11 mouse cellular contexts compared by ENCODE assay signal in the genomic region with DNA sequence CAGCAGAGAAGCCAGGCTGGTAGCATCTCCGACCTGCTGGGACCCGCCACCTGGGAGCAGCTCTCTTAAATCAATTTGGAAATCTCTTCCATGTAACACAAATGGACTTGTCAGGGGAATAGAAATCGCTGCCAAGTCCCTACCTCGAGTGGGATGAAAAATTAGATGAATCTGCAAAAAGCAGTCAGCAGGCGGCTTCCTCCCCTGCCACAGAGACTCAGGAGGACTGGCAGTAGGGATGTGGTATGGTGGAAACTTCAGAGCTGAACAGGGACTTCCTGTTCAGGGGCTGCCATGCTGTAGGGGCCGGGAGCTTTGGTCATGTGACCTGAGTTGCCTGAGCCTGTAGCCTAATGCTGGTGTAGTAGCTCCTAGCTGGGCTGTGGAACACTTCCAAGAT.
DNase-seq lines count a peak whose midpoint lies in the region; ATAC-seq lines count a peak whose summit lies in the region.
"Had no signal": no experiment of that assay in that cellular context is flagged by ENCODE, and none has a peak within 500 bp of the region (broad histone marks: within the 10 kb centered on the region; RNA-seq: fewer than 3 reads in every experiment).

No protein-coding gene starts in this region.

- no peak overlapping the region for H3K4me2 ChIP-seq in hindbrain, embryonic 11.5 days (replicated peaks; ENCODE audit: low read depth, low read length)

- peak; percentile 39 for DNase-seq in MN1 (ENCODE audit: low spot score)
- peak; percentile 17 for DNase-seq in cerebellum, adult 11 months
- DNase-seq in frontal cortex, postnatal 25 days (ENCODE audit: low spot score in 2 of 2), result peak; percentile 18 to 19
- peak; percentile 60 to 65 for DNase-seq in left cerebral cortex, postnatal 14 days (ENCODE audit: low spot score in 2 of 2)
- no peak for DNase-seq in adrenal gland, adult (ENCODE audit: inconsistent age in 2 of 2, low spot score in 1 of 2)
- no peak for DNase-seq in hindbrain, embryonic 11.5 days (ENCODE audit: low spot score)
- DNase-seq in urinary bladder, postnatal 25 days (ENCODE audit: low spot score), result no peak
- no peak for DNase-seq in natural killer cell, adult 2 months (ENCODE audit: low spot score in 2 of 2)

- no peaks in the 10 kb centered on the region for H3K36me3 ChIP-seq in hindbrain, embryonic 11.5 days (ENCODE audit: control insufficient read depth, insufficient read depth, low read length)

- H3K4me3 ChIP-seq in hindbrain, embryonic 11.5 days (ENCODE audit: low read depth, low read length), result no peak overlapping the region
- H3K4me3 ChIP-seq: megakaryocyte, embryonic 14.5 days had no signal

- H3K9ac ChIP-seq in hindbrain, embryonic 11.5 days (ENCODE audit: low read depth, low read length), result no peak overlapping the region

- no peak overlapping the region for H3K27ac ChIP-seq in hindbrain, embryonic 11.5 days (ENCODE audit: low read depth, low read length)
- H3K27ac ChIP-seq: kidney, postnatal 0 days had no signal

- intact Hi-C loops in left cerebral cortex, postnatal 14 days (cut with DNase I), result no loop called here

- no peaks in the 10 kb centered on the region for H3K9me3 ChIP-seq in hindbrain, embryonic 11.5 days (ENCODE audit: control insufficient read depth, low read length)

- no peak for ATAC-seq in hindbrain, embryonic 11.5 days (ENCODE audit: low FRiP score)
- ATAC-seq: activated CD4-positive, CD25-positive, alpha-beta regulatory T cell, adult 4 months had no signal

- no peaks in the 10 kb centered on the region for H3K4me1 ChIP-seq in hindbrain, embryonic 11.5 days (replicated peaks; ENCODE audit: control insufficient read depth, insufficient read depth, low read length)
- H3K4me1 ChIP-seq: megakaryocyte, embryonic 14.5 days had no signal

- 72% methylated on average over 6 of the region's 6 CpGs for WGBS in hindbrain, embryonic 11.5 days

- no peaks in the 10 kb centered on the region for H3K27me3 ChIP-seq in hindbrain, embryonic 11.5 days (ENCODE audit: control insufficient read depth, insufficient read depth, low read length)
- H3K27me3 ChIP-seq: megakaryocyte, embryonic 14.5 days had no signal

Comparison
In these comparisons a context has a peak if more than half of its experiments do, and no peak if none do; other contexts are left out.
1. DNase-seq: peak in MN1 (single experiment), cerebellum, adult 11 months (single experiment), frontal cortex, postnatal 25 days (2 of 2) and left cerebral cortex, postnatal 14 days (2 of 2); none in adrenal gland, adult (0 of 2), hindbrain, embryonic 11.5 days (single experiment), urinary bladder, postnatal 25 days (single experiment) and natural killer cell, adult 2 months (0 of 2).